Mouse (Mus musculus) testis, postnatal 14 days (tissue): ENCODE data around the gene Agbl1.

Experiments
- DNase-seq: peaks from one replicate; pipeline ENCODE4 v3.0.0; 2021; ENCODE audit warnings: low spot score

Gene Agbl1

GRCm38 (mm10) chr7:76392296-76392940, 162.7 kb downstream of the Agbl1 start:
- DNase-seq: no peak

- peak; percentile 24 for DNase-seq
Measured at GRCm38 (mm10) chr7:76392941-76393817, 163.5 kb downstream of the Agbl1 start.

- DNase-seq: no peak
Measured at GRCm38 (mm10) chr7:76407930-76408557, 178.4 kb downstream of the Agbl1 start.

- DNase-seq: no peak
Measured at GRCm38 (mm10) chr7:76409020-76409419, 179.3 kb downstream of the Agbl1 start.

- no peak for DNase-seq
Measured at GRCm38 (mm10) chr7:76410403-76411180, 180.9 kb downstream of the Agbl1 start.

GRCm38 (mm10) chr7:76411933-76412587, 182.4 kb downstream of the Agbl1 start:
- no peak for DNase-seq

GRCm38 (mm10) chr7:76416084-76416597, 186.5 kb downstream of the Agbl1 start:
- DNase-seq: no peak

- no peak for DNase-seq
Measured at GRCm38 (mm10) chr7:76438581-76438980, 208.9 kb downstream of the Agbl1 start.

GRCm38 (mm10) chr7:76438988-76439387, 209.3 kb downstream of the Agbl1 start:
- no peak for DNase-seq

GRCm38 (mm10) chr7:76462361-76463001, 232.8 kb downstream of the Agbl1 start:
- DNase-seq: no peak

GRCm38 (mm10) chr7:76466427-76466826, 236.7 kb downstream of the Agbl1 start:
- no peak for DNase-seq

GRCm38 (mm10) chr7:76474233-76474632, 244.5 kb downstream of the Agbl1 start:
- DNase-seq: no peak

GRCm38 (mm10) chr7:76485546-76485945, 255.9 kb downstream of the Agbl1 start:
- no peak for DNase-seq

- no peak for DNase-seq
Measured at GRCm38 (mm10) chr7:76487519-76487918, 257.8 kb downstream of the Agbl1 start.

- DNase-seq: no peak
Measured at GRCm38 (mm10) chr7:76524291-76524690, 294.6 kb downstream of the Agbl1 start.

GRCm38 (mm10) chr7:76546456-76546855, 316.8 kb downstream of the Agbl1 start:
- DNase-seq: no peak

GRCm38 (mm10) chr7:76547313-76547712, 317.6 kb downstream of the Agbl1 start:
- DNase-seq: no peak

GRCm38 (mm10) chr7:76551860-76552259, 322.2 kb downstream of the Agbl1 start:
- no peak for DNase-seq

GRCm38 (mm10) chr7:76560564-76561258, 331.0 kb downstream of the Agbl1 start:
- DNase-seq: no peak

- DNase-seq: no peak
Measured at GRCm38 (mm10) chr7:76562506-76562905, 332.8 kb downstream of the Agbl1 start.
